Mouse (Mus musculus) inflammation-experienced regulatory T-cells, adult 16 weeks (primary cell): Measurements from ENCODE around the gene Cyp3a11. TPM values are rescaled to one million over a fixed set of nuclear protein-coding genes. Genes with fewer than 3 reads are reported as not detected.

Source experiments
- polyA plus RNA-seq: library from polyadenylated mRNA; unstranded; fragments of 100-300 nt; shearing (Covaris generic); gene quantifications from one replicate; pipeline ENCODE4 v1.2.1, GENCODE M21; 2017

Gene Cyp3a11
- polyA plus RNA-seq, result not detected

GRCm38 (mm10) chr5:145879688-145880087 is at the start of gene Cyp3a11:
Cyp3a11 (minus strand) TSS chr5:145879964.

GRCm38 (mm10) chr5:145805796-145806195 is 74.0 kb downstream of the Cyp3a11 start, which contains the start of gene Cyp3a44:
Cyp3a44 (minus strand) TSS chr5:145805874.

Other genes starting within 250 kb of the Cyp3a11 start
- not detected for gene Cyp3a41a, start 159.8 kb downstream of the Cyp3a11 start, polyA plus RNA-seq
- gene Cyp3a44, start 74.1 kb downstream of the Cyp3a11 start, polyA plus RNA-seq, result not detected
- gene Cyp3a25, start 129.7 kb upstream of the Cyp3a11 start, polyA plus RNA-seq, result not detected
- not detected for gene Cyp3a59, start 199.3 kb upstream of the Cyp3a11 start, polyA plus RNA-seq